Mouse (Mus musculus) cortical plate, adult 2 months (tissue): ENCODE data around the gene Pan2. TPM values are rescaled to one million over a fixed set of nuclear protein-coding genes. Genes with fewer than 3 reads are reported as not detected.
"Not testable (repeated sequence)": the region's sequence is repeated elsewhere in the genome, so short reads cannot be mapped to it uniquely, and the experiment has no call there.

Experiments
- H3K27ac ChIP-seq: fragments of 200-500 bp; 2 replicates; pipeline ENCODE4 v1.5.1; 2012; ENCODE audit warnings: low read length, control low read depth, inconsistent platforms; ENCODE audit not compliant: insufficient read depth
- H3K4me1 ChIP-seq: fragments of 200-500 bp; 2 replicates; pipeline ENCODE4 v1.6.1; 2011; ENCODE audit warnings: low read length; ENCODE audit not compliant: control insufficient read depth, insufficient read depth
- H3K4me3 ChIP-seq: fragments of 200-500 bp; 2 replicates; pipeline ENCODE4 v1.5.1; 2011; ENCODE audit warnings: mild to moderate bottlenecking, low read length, control low read depth; ENCODE audit not compliant: insufficient read depth
- CTCF ChIP-seq: fragments of 200-500 bp; IDR thresholded peaks from 2 replicates; pipeline ENCODE4 v1.5.1; 2011; ENCODE audit warnings: mild to moderate bottlenecking, control low read depth, low read length; ENCODE audit not compliant: insufficient read depth; ENCODE audit errors: extremely low read depth
- POLR2A ChIP-seq: fragments of 200-500 bp; IDR thresholded peaks from 2 replicates; pipeline ENCODE4 v1.6.1; 2011; ENCODE audit warnings: mild to moderate bottlenecking, low read length, control low read depth; ENCODE audit not compliant: insufficient read depth; ENCODE audit errors: extremely low read depth
- polyA plus RNA-seq: library from polyadenylated mRNA; depleted of rRNA; stranded (reverse); fragments of >200 nt; gene quantifications from 2 replicates; pipeline ENCODE4 v1.2.3, GENCODE M21; 2012; rRNA removed

Pan2 gene
- polyA plus RNA-seq, result 22.8 and 24.6 TPM in 2 replicates

DNA sequence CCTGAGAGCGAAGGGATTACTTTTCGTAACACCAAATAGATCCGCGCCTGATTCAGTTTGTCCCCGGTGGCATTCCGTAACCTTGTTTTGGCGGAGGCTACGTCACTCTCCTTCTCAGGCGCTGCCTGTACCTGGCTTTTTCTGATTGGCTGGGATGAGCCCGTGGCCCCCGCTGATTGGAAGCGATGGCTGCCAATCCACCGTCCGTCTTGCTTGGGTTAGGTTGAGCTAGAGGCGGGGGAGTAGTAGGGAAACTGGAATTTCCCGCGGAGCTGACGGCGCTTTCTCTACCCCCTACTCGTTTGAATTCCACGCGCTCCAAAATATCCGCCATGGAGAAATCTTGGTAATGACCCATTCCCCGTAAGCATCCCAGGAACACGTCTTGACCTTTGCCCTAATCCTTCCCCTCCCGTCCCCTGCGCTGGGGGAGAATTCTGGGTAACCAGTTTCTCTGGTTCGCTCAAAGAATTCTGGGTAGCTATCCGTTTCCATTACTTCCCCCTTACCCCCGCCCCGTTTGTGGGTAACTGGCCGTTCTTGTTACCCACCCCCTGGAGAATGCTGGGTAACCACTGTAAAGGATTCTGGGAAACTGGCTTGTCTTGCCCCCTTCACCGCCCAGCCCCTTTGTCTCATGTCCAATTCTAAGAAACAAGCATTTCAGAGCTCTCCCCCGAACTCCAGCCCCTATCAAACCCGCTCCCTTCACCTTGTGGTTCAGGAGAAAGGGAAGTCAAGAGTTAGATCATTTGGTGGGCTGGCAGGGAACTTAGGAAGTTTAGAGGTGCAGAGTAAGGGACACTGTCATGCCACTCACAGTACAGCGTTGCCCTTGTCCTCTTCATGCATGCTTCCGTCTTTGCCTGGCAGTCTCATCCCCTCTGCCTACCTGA is at the start of gene Pan2:
TSS of gene Pan2 (plus strand) at position 210 of the 896 bp plus-strand sequence.
- H3K4me1 ChIP-seq, result peaks cover 7% of the 10 kb centered on the region
- H3K4me3 ChIP-seq, result peak within 1 kb of the TSS; percentile 45
- TF ChIP-seq POLR2A (peak; percentile 76), CTCF (no peak)
- peak within 1 kb of the TSS; percentile 84 for H3K27ac ChIP-seq

DNA sequence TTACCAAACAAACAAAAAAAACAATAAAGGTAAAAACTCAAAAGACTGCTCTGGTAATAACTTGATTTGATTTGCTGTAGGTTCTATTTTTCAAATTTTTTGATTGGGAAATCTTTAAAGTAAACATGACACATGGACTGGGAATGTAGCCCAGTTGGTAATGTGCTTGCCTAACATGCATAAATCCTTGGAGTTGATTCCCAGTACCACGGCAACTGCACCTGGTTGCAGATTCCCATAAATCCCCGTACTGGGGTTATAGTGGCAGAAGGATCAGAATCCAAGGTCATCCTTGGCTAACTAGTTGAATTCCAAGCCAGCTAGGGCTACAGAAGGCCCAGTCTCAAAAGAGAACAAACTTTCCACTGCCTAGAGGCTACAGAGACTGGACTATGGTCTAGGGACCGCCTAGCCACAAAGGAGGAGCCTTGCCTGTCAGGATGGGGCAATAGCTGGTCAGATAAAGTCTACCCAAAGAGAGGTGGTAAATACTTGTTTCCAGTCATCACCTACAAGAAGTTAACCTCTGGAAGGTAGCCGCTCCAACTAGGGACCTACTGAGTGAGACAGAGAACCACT is 49.4 kb upstream of the Pan2 start, which contains the start of gene Apon:
TSS of gene Apon (plus strand) at position 420 of the 579 bp plus-strand sequence.
- Histone ChIP-seq H3K4me1 (no peaks in the 10 kb centered on the region), H3K4me3 (no peak within 1 kb of the TSS), H3K27ac (no peak within 1 kb of the TSS)
- TF ChIP-seq CTCF (no peak), POLR2A (no peak)

GRCm38 (mm10) chr10:128255925-128256324 is 47.2 kb upstream of the Pan2 start:
- no peak overlapping the region for H3K27ac ChIP-seq
- TF ChIP-seq CTCF (no peak), POLR2A (no peak)
- no peaks in the 10 kb centered on the region for H3K4me1 ChIP-seq
- no peak overlapping the region for H3K4me3 ChIP-seq

DNA sequence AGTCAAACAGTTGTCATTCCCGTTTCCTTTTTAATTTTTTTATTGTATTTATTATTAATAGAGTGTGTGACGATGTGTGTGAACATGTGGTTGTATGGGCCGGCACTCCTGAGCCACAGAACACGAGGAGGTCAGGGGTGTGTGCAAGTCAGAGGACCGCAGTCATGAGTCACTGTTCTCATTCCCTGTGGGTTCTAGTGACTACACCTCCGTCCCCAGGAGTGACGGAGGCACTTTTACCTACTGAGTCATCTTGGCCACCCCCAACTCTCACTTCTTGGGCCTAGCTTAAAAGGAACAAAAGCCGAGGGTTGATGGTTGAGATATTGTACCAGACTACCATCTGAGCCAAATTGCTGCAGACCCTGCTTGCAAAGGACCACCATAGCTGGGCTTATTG is 46.8 kb upstream of the Pan2 start:
- TF ChIP-seq CTCF (no peak), POLR2A (no peak)
- Histone ChIP-seq H3K4me1 (no peaks in the 10 kb centered on the region), H3K4me3 (no peak overlapping the region), H3K27ac (no peak overlapping the region)

DNA sequence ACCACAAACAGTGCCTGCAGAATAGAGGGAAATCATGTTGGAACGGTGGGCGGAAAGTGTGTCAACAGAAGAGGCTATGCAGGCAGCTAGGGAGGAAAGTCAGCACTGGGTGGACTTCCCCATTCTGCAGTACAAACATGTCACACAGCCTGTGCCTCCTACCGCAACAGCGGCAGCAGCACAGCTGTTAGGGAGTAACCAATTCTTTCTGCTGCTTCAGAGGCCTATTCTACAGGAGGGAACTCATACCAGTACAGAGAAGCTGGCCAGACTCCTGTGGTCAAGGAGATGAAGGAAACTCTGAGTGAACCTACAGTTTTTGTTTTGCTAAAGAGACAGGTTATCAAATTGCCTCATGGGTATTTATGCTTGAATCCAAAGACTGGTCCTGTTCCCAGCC is 44.2 kb upstream of the Pan2 start:
- Histone ChIP-seq H3K4me1 (no peaks in the 10 kb centered on the region), H3K4me3 (no peak overlapping the region), H3K27ac (no peak overlapping the region)
- TF ChIP-seq CTCF (no peak), POLR2A (no peak)

DNA sequence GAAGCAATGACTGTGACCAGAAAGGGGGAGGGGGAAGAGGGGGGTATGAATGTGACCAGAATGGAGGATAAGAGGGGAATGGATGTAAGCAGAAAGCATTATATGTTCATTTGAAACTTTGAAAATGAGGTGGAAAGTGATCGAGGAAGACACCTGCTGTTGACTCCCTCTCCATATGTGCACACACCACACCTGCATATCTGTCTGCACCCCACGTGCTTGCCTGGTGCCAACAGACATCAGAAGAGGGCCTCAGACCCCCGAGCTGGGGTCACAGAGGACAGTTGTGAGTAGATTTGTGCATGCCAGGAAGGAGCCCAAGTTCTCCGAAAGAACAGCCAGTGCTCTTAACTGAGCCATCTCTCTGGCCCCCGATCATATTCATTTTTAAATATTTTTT is 43.2 kb upstream of the Pan2 start:
- Histone ChIP-seq H3K4me1 (no peaks in the 10 kb centered on the region), H3K4me3 (no peak overlapping the region), H3K27ac (no peak overlapping the region)
- no peak for TF ChIP-seq POLR2A
- no peak for TF ChIP-seq CTCF

DNA sequence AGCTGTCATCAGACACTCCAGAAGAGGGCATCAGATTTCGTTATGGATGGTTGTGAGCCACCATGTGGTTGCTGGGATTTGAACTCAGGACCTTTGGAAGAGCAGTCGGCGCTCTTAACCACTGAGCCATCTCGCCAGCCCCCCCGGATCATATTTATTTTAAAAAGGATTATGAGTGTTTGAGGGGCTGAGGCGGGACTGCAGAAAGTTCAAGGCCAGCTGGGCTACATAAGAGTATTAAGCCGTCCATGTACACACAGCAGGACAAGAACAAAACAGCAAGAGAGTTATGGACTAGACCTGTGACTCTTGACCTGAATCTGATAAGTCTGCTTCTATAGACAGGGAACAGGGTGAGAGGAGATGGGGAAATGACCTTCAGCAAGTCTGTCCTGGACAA is 42.8 kb upstream of the Pan2 start:
- not testable (repeated sequence) for H3K4me3 ChIP-seq, H3K27ac ChIP-seq, H3K4me1 ChIP-seq

GRCm38 (mm10) chr10:128262300-128262699 is 40.8 kb upstream of the Pan2 start:
- no peak overlapping the region for H3K27ac ChIP-seq
- no peak overlapping the region for H3K4me3 ChIP-seq
- TF ChIP-seq CTCF, result no peak
- TF ChIP-seq POLR2A, result no peak
- H3K4me1 ChIP-seq, result no peaks in the 10 kb centered on the region

DNA sequence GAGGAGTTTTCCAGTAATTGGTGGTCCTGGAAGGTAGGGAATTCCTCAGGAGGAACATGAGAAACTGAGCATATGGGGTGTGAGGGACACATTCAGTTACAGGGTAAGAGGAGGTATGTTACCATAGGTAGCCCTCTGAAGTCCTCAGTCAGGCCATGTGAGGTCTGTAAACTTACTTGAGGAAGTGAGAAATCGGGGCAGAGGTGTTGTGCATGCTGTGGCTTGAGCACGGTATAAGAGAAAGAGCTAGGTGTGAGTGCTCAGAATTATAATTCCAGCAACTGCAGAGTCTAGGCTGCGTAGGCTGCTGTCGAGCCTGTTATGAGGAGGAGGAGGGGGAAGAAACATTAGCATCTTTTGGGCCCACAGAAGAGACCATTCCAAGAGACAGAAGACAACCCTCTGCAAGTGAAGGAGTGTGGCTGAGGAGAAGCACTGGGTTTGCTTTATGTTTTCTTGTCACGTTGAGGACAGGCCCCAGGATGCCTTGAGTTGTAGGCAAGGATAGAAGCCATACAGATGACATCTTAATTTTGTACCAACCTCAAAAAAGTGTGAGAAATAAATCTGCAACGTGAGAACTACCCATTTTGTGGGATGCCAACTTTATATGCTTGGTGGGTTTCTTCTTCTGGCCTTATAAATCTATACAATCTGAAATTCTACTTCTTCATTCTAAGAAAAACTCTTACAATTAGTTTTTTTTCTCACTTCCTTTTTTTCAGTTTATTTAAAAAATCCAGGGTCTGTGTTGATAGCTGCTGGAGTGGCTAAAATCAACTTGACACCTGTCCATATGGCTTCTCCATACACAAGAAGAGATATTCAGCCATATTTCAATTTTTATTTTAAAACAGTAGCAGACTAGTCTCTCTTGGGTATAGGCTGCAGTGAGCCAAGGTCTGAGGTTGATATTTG is 39.5 kb upstream of the Pan2 start:
- H3K27ac ChIP-seq, result no peak overlapping the region

More for the DNA sequence above, 39.5 kb upstream of the Pan2 start:
- TF ChIP-seq CTCF (no peak), POLR2A (no peak)
- H3K4me1 ChIP-seq, result no peaks in the 10 kb centered on the region
- no peak overlapping the region for H3K4me3 ChIP-seq
